Mouse (Mus musculus) MEL (cell line): ENCODE measurements around the gene Scaf4. TPM values are rescaled to one million over a fixed set of nuclear protein-coding genes. Genes with fewer than 3 reads are reported as not detected.

Experiments
- DNase-seq: peaks from one replicate; pipeline ENCODE4 v3.0.0; 2011; ENCODE audit warnings: low read depth, low spot score
- H3K27ac ChIP-seq: 2 replicates; pipeline ENCODE4 v1.5.1; 2012; ENCODE audit warnings: low read depth, mild to moderate bottlenecking, control low read depth, low read length, moderate library complexity; ENCODE audit not compliant: control insufficient read depth
- H3K27me3 ChIP-seq, 2 experiments: fragments of 150-350 bp in 1 of 2; sonication (generic) in 1 of 2; 2 replicates each; pipeline ENCODE4 v1.6.1; 2012; ENCODE audit warnings: low read length in 2 of 2, mild to moderate bottlenecking in 2 of 2, improper control_type of control experiment in 1 of 2, moderate library complexity in 1 of 2; ENCODE audit not compliant: insufficient read depth in 2 of 2, control insufficient read depth in 1 of 2
- H3K36me3 ChIP-seq, 2 experiments: 2 replicates each; pipeline ENCODE4 v1.6.1; 2012 to 2014; ENCODE audit warnings: low read length in 2 of 2, improper control_type of control experiment in 1 of 2, inconsistent platforms in 1 of 2, mild to moderate bottlenecking in 1 of 2; ENCODE audit not compliant: insufficient read depth in 2 of 2, control insufficient read depth in 1 of 2
- H3K4me1 ChIP-seq, 2 experiments: fragments of 150-350 bp in 1 of 2; sonication (generic) in 1 of 2; 2 replicates each; pipeline ENCODE4 v1.6.1; 2012; ENCODE audit warnings: low read length in 2 of 2, improper control_type of control experiment in 1 of 2, mild to moderate bottlenecking in 1 of 2; ENCODE audit not compliant: insufficient read depth in 2 of 2, control insufficient read depth in 1 of 2
- H3K4me3 ChIP-seq, 2 experiments: fragments of 150-350 bp in 1 of 2; sonication (generic) in 1 of 2; 2 replicates each; pipeline ENCODE4 v1.5.1; 2012; ENCODE audit warnings: low read depth in 2 of 2, low read length in 2 of 2, mild to moderate bottlenecking in 2 of 2, moderate library complexity in 2 of 2, control low read depth in 1 of 2, improper control_type of control experiment in 1 of 2; ENCODE audit not compliant: control insufficient read depth in 1 of 2, insufficient read depth in 1 of 2
- H3K79me2 ChIP-seq: 2 replicates; pipeline ENCODE4 v1.6.1; 2012; ENCODE audit warnings: mild to moderate bottlenecking, low read length, moderate library complexity; ENCODE audit not compliant: control insufficient read depth, poor library complexity, insufficient read depth
- H3K9ac ChIP-seq: 2 replicates; pipeline ENCODE4 v1.6.1; 2012; ENCODE audit warnings: low read depth, mild to moderate bottlenecking, control low read depth, low read length, moderate library complexity; ENCODE audit not compliant: control insufficient read depth, poor library complexity, severe bottlenecking
- H3K9me3 ChIP-seq: fragments of 150-350 bp; sonication (generic); replicated peaks from 2 replicates; pipeline ENCODE4 v1.6.1; 2012; ENCODE audit warnings: mild to moderate bottlenecking, low read length, improper control_type of control experiment, moderate library complexity; ENCODE audit not compliant: insufficient read depth
- BHLHE40 ChIP-seq: IDR thresholded peaks from 2 replicates; pipeline ENCODE4 v1.6.1; 2012; ENCODE audit warnings: low read depth, mild to moderate bottlenecking, inconsistent platforms, low read length, improper control_type of control experiment, borderline replicate concordance
- CHD1 ChIP-seq: IDR thresholded peaks from 2 replicates; pipeline ENCODE4 v1.6.1; 2012; ENCODE audit warnings: low read depth, mild to moderate bottlenecking, inconsistent platforms, low read length, improper control_type of control experiment
- E2F4 ChIP-seq: IDR thresholded peaks from 2 replicates; pipeline ENCODE4 v1.6.1; 2011; ENCODE audit warnings: low read depth, low read length, improper control_type of control experiment, borderline replicate concordance
- ETS1 ChIP-seq: IDR thresholded peaks from 2 replicates; pipeline ENCODE4 v1.6.1; 2012; ENCODE audit warnings: low read depth, mild to moderate bottlenecking, inconsistent platforms, low read length, improper control_type of control experiment, moderate library complexity
- GABPA ChIP-seq: IDR thresholded peaks from 2 replicates; pipeline ENCODE4 v1.6.1; 2012; ENCODE audit warnings: low read depth, mild to moderate bottlenecking, inconsistent platforms, low read length, improper control_type of control experiment, moderate library complexity
- JUND ChIP-seq: IDR thresholded peaks from 2 replicates; pipeline ENCODE4 v1.6.1; 2011; ENCODE audit warnings: low read depth, mild to moderate bottlenecking, improper control_type of control experiment, low read length
- MAX ChIP-seq: IDR thresholded peaks from 2 replicates; pipeline ENCODE4 v1.6.1; 2011; ENCODE audit warnings: low read length, improper control_type of control experiment
- MAZ ChIP-seq: IDR thresholded peaks from 2 replicates; pipeline ENCODE4 v1.6.1; 2012; ENCODE audit warnings: low read depth, mild to moderate bottlenecking, inconsistent platforms, low read length, improper control_type of control experiment
- MEF2A ChIP-seq: IDR thresholded peaks from 2 replicates; pipeline ENCODE4 v1.6.1; 2014; ENCODE audit warnings: low read depth, mild to moderate bottlenecking, inconsistent platforms, low read length, improper control_type of control experiment; ENCODE audit not compliant: poor library complexity, insufficient replicate concordance, severe bottlenecking; ENCODE audit errors: extremely low read depth
- MYC ChIP-seq: IDR thresholded peaks from 2 replicates; pipeline ENCODE4 v1.6.1; 2011; ENCODE audit warnings: low read depth, mild to moderate bottlenecking, low read length, improper control_type of control experiment, moderate library complexity
- NRF1 ChIP-seq: IDR thresholded peaks from 2 replicates; pipeline ENCODE4 v1.6.1; 2014; ENCODE audit warnings: low read depth, mild to moderate bottlenecking, inconsistent platforms, low read length, improper control_type of control experiment, moderate library complexity; ENCODE audit not compliant: poor library complexity, insufficient read depth, severe bottlenecking
- POLR2A ChIP-seq, 2 experiments: IDR thresholded peaks; 2 replicates each; pipeline ENCODE4 v1.6.1; 2011 to 2012; ENCODE audit warnings: low read length in 2 of 2, mild to moderate bottlenecking in 2 of 2, control low read depth in 1 of 2, improper control_type of control experiment in 1 of 2, low read depth in 1 of 2, moderate library complexity in 1 of 2; ENCODE audit not compliant: control insufficient read depth in 1 of 2, insufficient read depth in 1 of 2, poor library complexity in 1 of 2
- POLR2AphosphoS2 ChIP-seq: IDR thresholded peaks from 2 replicates; pipeline ENCODE4 v1.6.1; 2011; ENCODE audit warnings: low read length, improper control_type of control experiment
- SIN3A ChIP-seq: IDR thresholded peaks from 2 replicates; pipeline ENCODE4 v1.6.1; 2012; ENCODE audit warnings: low read length, improper control_type of control experiment, inconsistent platforms
- TBP ChIP-seq: IDR thresholded peaks from 2 replicates; pipeline ENCODE4 v1.8.0; 2011; ENCODE audit warnings: low read depth, low read length, improper control_type of control experiment
- TCF12 ChIP-seq: IDR thresholded peaks from 2 replicates; pipeline ENCODE4 v1.6.1; 2014; ENCODE audit warnings: low read depth, mild to moderate bottlenecking, inconsistent platforms, low read length, improper control_type of control experiment, moderate library complexity
- USF1 ChIP-seq: IDR thresholded peaks from 2 replicates; pipeline ENCODE4 v1.6.1; 2014; ENCODE audit warnings: low read depth, mild to moderate bottlenecking, inconsistent platforms, low read length, improper control_type of control experiment, moderate library complexity
- USF2 ChIP-seq, 2 experiments: IDR thresholded peaks; 2 replicates each; pipeline ENCODE4 v1.6.1; 2011 to 2012; ENCODE audit warnings: improper control_type of control experiment in 2 of 2, low read length in 2 of 2, borderline replicate concordance in 1 of 2, inconsistent platforms in 1 of 2, low read depth in 1 of 2, mild to moderate bottlenecking in 1 of 2; ENCODE audit not compliant: insufficient read depth in 1 of 2
- ZC3H11A ChIP-seq: IDR thresholded peaks from 2 replicates; pipeline ENCODE4 v1.6.1; 2012; ENCODE audit warnings: low read depth, mild to moderate bottlenecking, inconsistent platforms, low read length, improper control_type of control experiment
- ZMIZ1 ChIP-seq: IDR thresholded peaks from 2 replicates; pipeline ENCODE4 v1.6.1; 2012; ENCODE audit warnings: low read depth, mild to moderate bottlenecking, inconsistent platforms, low read length, improper control_type of control experiment, moderate library complexity
- polyA plus RNA-seq, 2 experiments: library from polyadenylated mRNA; stranded (reverse) in 1 of 2; unstranded in 1 of 2; fragments of >175 nt in 1 of 2; fragments of >200 nt in 1 of 2; gene quantifications; 2 replicates each; pipeline versions ENCODE4 v1.2.1 to v1.2.4; 2012; ENCODE audit warnings: low replicate concordance in 2 of 2, low read depth in 1 of 2; ENCODE audit not compliant: insufficient read length in 2 of 2, insufficient read depth in 1 of 2, missing spikeins in 1 of 2
- total RNA-seq: library from RNA; depleted of rRNA; stranded (reverse); fragments of 300-350 nt; gene quantifications from 2 replicates; pipeline ENCODE4 v1.2.3, GENCODE M21; 2012

Scaf4 gene
- total and polyA plus RNA-seq, 3 experiments: 12.3 to 56.2 TPM; not detected in 1

- H3K27me3 ChIP-seq: no peaks in the 10 kb centered on the region; a peak in 1 of 4 replicates
- H3K4me3 ChIP-seq: no peak overlapping the region
- TF ChIP-seq E2F4: no peak
- TF ChIP-seq USF1: no peak
- no peaks in the 10 kb centered on the region for H3K9me3 ChIP-seq
- no peak overlapping the region for H3K27ac ChIP-seq
- no peaks in the 10 kb centered on the region for H3K36me3 ChIP-seq
- H3K79me2 ChIP-seq: no peaks in the 10 kb centered on the region
- no peak overlapping the region for H3K9ac ChIP-seq
- H3K4me1 ChIP-seq: 0 out of 4 replicates have a peak, but pooled peaks cover 0 to 2% of the 10 kb centered on the region in 2 experiments
- DNase-seq: no peak
Measured at GRCm38 (mm10) chr16:90301706-90302105, 17.4 kb upstream of the Scaf4 start.

DNA sequence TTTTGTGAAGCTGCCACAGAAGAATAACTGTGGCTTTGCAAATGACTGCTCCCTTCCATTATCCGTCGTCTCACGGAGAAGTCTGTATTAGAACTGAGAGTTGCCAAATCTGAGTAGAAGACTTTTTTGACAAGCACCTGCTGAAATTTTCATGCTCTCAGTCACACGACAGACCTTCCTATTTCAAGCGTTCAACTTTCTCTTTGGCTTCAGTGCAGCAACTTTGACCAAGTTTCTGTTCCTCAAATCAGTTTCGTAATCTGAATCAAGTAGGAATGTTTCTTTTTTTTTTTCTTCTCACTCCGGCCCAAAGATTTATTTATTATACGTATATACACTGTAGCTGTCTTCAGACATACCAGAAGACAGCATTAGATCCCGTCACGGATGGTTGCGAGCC, 16.6 kb upstream of the Scaf4 start:
- no peaks in the 10 kb centered on the region for H3K9me3 ChIP-seq
- H3K36me3 ChIP-seq: no peaks in the 10 kb centered on the region
- H3K27ac ChIP-seq: no peak overlapping the region
- H3K9ac ChIP-seq: no peak overlapping the region
- DNase-seq: no peak
- TF ChIP-seq TCF12: no peak
- no peak for TF ChIP-seq CHD1
- no peak for TF ChIP-seq JUND
- TF ChIP-seq ZMIZ1: no peak
- no peak for TF ChIP-seq ZC3H11A
- TF ChIP-seq POLR2AphosphoS2: no peak
- no peak for TF ChIP-seq TBP
- no peak for TF ChIP-seq MYC
- no peak for TF ChIP-seq SIN3A
- no peak for TF ChIP-seq USF2 (IDR thresholded peaks at IDR 0.05; ENCODE audit: borderline replicate concordance in 1 of 2, insufficient read depth in 1 of 2, low read depth in 1 of 2, low read length in 2 of 2)
- TF ChIP-seq USF1: no peak
- TF ChIP-seq ETS1: no peak
- TF ChIP-seq MEF2A: no peak
- no peak for TF ChIP-seq MAX
- no peak for TF ChIP-seq BHLHE40
- no peak for TF ChIP-seq MAZ
- TF ChIP-seq GABPA: no peak
- TF ChIP-seq NRF1: no peak
- TF ChIP-seq E2F4: no peak
- no peak for TF ChIP-seq POLR2A (IDR thresholded peaks at IDR 0.05; ENCODE audit: control insufficient read depth in 1 of 2, insufficient read depth in 1 of 2, low read depth in 1 of 2, low read length in 2 of 2, poor library complexity in 1 of 2)
- no peak overlapping the region for H3K4me3 ChIP-seq
- H3K4me1 ChIP-seq: 0 out of 4 replicates have a peak, but pooled peaks cover 0 to 2% of the 10 kb centered on the region in 2 experiments
- H3K79me2 ChIP-seq: no peaks in the 10 kb centered on the region
- no peaks in the 10 kb centered on the region for H3K27me3 ChIP-seq
